Mouse (Mus musculus) left cerebral cortex, adult 2 months (tissue): ENCODE measurements at regions not wholly inside any gene's neighbourhood (a gene's known extent, or its start where the extent isn't known, plus 50 kb on each side); places are given as distances from the start of the nearest gene placed in this dataset.

Experiments used
- DNase-seq, 2 experiments: peaks; one replicate each; pipeline ENCODE4 v3.0.0; 2021 to 2022; ENCODE audit warnings: low spot score in 2 of 2, mixed read lengths in 1 of 2; ENCODE audit errors: extremely low spot score in 1 of 2
- H3K27ac ChIP-seq: fragments of 200-600 bp; 2 replicates; pipeline ENCODE4 v1.8.1; 2022
- H3K4me3 ChIP-seq: fragments of 200-600 bp; 2 replicates; pipeline ENCODE4 v1.8.1; 2022
- CTCF ChIP-seq: fragments of 200-600 bp; IDR thresholded peaks from 2 replicates; pipeline ENCODE4 v1.8.1; 2022; ENCODE audit warnings: antibody characterized with exemption, mild to moderate bottlenecking, moderate library complexity
- intact Hi-C: fragments of 180-260 bp; cut with DNase I; formaldehyde crosslinking; loops from one replicate; pipeline ENCODE4 v1.15.1; 2025

DNA sequence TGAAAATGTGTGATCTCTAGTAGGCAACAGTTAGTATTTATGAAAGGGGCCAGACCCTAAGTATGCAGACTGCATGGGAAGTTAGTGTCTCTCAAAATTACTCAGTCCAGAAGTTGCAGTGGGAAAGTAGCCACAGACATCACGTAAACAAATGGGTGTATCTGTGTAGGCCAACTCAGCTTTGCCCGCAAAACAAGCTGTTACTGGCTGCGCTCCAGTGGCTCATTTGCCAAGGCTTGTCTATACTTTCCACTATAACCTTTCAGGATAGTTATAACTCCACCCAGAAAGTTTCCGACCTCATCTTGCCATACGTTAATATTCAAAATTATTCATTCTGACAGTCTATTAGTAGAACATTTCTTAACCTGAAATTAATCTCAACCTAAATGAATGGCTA, 222.4 kb upstream of the Atp2b1 start:
- H3K27ac ChIP-seq: no peak overlapping the region
- no peak for DNase-seq
- H3K4me3 ChIP-seq: no peak overlapping the region
- intact Hi-C loops: no loop called here
- TF ChIP-seq CTCF: no peak

DNA sequence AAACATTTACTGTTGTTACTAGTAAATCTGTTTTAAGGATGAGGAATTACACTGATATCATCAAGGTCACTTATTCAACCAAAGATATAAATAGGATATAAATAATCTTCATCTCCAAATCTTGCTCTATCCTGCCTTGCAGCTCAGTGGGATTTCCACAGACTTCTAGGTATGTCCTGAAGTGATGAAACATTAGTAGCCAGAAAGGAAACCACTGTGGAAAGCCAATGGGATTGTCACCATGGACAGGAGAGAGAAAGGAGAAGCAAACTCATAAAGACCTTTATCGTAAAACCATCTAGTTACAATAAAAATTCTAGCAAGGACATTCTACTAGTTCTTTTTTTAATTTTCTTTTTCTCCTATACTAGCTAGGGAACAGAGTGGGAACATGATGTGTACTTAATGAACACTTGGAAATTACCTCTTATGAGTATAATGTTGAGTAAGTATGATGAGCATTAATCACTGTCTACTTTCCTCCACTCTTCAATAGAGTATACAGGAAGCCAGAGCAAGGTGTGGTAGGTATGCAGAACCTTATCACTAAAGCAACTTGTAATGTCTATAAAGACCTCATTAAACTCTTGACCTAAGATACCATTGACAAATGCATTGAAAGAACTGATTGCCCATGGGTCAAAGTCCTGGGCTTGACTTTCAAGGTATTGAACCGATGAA, 219.4 kb upstream of the Atp2b1 start:
- Histone ChIP-seq H3K27ac (no peak overlapping the region), H3K4me3 (no peak overlapping the region)
- no peak for DNase-seq
- no peak for TF ChIP-seq CTCF
- intact Hi-C loops: no loop called here

DNA sequence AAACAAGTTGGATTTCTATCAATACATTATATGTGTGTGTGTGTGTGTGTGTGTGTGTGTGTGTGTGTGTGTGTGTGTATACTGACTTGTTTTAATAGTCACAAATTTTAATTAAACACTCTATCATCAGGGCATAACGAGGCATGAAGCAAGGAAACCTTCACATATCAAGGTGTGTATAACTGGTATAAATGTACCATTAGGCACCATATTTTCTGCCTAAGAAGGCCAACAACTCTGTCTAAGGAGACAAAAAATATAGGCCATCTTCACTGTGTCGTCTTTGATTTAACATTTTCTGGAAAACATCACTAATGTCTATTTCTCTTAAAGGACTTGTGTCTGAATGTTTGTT, 218.9 kb upstream of the Atp2b1 start:
- H3K4me3 ChIP-seq: no peak overlapping the region
- H3K27ac ChIP-seq: no peak overlapping the region
- intact Hi-C loops: no loop called here
- no peak for DNase-seq
- TF ChIP-seq CTCF: no peak

DNA sequence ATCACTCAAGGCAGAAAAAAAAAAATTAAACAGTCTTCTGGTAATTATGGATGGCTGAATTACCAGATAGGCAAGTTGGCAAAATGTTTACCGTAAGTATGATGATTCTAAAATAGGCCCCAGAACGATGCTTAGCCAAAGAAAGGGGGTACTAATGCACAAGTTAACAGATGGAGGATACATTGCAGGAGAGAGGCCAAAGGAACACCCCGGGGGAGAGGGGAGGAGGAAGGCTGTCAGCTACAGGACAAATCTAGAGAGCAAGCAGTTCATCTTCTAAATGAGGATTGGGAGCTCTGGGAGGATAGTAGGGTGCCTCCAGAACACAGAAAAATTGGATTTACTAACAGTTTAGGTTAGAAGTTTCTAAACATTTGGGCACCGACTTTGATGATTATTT, 216.3 kb upstream of the Atp2b1 start:
- Histone ChIP-seq H3K27ac (no peak overlapping the region), H3K4me3 (no peak overlapping the region)
- TF ChIP-seq CTCF: no peak
- DNase-seq: no peak
- intact Hi-C loops: no loop called here

DNA sequence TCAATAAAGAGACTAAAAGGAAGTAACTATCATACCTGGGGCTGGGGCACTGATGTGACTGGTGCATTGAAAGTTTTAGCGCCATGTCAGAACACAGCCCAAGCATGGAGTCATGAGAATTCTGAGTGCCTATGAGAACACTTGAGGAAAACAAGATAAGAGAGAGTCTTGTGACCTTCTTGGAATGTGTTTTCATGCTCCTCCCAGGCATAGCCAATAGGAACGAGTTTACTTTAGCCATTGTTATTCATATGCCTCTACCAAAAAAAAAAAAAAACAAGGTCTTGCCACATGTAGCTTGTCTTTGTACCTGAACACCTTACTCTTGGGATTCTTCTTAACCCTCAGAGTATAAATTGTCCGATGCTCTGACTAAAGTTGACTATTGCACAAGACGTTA, 214.6 kb upstream of the Atp2b1 start:
- TF ChIP-seq CTCF: no peak
- DNase-seq: no peak
- Histone ChIP-seq H3K4me3 (no peak overlapping the region), H3K27ac (no peak overlapping the region)
- intact Hi-C loops: no loop called here

DNA sequence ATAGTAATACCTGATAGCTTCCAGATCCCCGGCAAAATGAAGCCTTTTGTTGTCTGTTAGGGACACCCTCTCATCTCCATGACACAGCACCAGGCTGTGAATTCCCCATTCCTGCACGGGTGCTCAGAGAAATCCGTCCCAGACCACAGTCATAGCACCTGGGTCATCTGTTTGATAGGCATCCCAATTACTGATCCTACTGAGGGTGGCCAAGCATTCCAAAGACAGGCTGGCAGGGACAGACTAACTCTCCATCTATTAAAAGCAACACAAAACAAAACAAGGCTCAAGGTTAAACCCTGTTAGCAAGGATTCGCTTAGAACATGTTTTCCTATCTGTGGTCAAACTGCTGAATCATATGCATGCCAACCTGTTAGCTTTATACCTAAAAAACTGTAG, 213.8 kb upstream of the Atp2b1 start:
- no peak overlapping the region for H3K27ac ChIP-seq
- DNase-seq: no peak
- TF ChIP-seq CTCF: no peak
- intact Hi-C loops: no loop called here
- H3K4me3 ChIP-seq: no peak overlapping the region

DNA sequence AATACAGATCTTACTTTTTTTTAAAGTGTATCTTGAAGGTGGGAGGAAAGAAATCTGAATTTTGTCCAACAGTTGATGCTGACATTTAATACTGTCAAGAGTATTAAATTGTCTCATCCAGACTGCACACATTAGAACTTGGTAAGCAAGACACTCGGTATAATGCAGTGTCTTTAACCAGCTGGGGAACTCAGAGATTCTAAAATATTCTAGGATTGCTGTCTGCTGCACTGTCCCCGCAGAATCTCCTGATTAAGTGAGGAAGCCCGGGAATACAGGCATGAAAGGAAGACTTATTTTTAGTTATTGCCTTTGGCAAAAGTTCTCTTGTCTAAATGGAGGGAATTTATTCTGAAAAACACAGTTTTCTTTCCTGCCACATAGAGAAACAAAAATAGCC, 212.9 kb upstream of the Atp2b1 start:
- Histone ChIP-seq H3K4me3 (no peak overlapping the region), H3K27ac (no peak overlapping the region)
- intact Hi-C loops: no loop called here
- no peak for TF ChIP-seq CTCF
- DNase-seq: no peak

DNA sequence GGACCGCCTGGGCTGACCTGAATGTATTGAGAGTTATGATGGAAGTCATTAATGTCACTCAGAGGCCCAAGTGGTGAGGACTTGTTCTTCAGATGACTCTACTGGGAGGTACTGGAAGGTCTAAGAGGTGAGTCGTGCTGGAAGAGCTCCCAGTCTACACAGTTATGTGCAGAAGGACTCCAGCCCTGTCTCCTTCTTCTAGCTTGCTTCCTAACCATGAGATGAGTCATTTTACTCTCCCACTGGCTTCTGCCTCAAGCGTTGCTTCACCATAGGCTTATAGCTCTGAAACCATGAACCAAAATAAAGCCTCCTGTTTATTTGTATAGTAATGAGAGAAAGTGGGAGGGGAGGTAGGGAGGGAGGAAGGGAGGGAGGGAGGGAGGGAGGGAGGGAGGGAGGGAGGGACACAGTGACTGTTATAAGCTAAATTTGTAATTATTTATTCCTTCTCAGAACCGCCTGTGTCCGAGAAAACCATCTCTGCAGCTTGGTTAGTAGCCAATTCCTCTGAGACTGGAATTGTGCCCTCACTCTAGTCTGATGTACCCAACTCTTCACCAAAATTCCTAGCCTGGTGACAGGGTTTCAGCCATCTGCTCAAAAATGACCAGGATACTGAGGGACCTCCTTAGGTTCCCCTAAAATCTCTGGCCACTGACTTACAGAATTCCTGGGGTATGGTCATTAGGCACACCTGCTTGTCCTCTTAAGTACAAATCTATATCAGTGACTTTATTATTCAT, 211.6 kb upstream of the Atp2b1 start:
- intact Hi-C loops: no loop called here
- Histone ChIP-seq H3K27ac (no peak overlapping the region), H3K4me3 (no peak overlapping the region)
- no peak for TF ChIP-seq CTCF
- no peak for DNase-seq

DNA sequence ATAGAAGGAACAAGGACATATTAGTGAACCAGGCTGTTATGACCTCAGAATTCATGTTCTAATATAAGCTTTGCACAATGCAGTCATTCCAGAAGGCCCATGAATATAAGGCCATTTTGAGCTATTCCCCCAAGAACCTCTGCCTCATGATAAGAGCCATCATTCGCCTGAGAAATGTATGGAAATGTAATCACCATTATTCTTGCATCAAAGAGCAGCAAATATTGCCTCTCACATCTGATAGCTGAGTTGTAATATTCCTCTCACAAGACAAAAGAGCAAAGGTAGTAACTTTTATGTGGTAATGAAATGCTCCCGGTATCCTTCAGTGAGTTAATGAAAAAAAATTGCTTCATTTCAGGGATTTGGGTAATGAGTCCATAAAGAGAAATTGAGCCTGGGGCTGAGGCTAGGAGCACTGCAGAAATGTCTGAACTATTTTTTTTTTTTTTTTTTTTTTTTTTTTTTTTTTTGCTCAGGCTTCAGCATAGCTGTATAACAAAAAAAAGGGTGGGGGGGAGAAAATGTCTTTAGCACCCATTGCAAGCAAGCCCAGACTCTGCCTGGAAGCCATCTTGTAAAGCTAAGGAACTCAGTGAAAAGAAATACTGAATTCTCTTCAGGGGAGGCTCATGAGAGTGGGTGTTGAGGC, 210.4 kb upstream of the Atp2b1 start:
- no peak overlapping the region for H3K4me3 ChIP-seq
- intact Hi-C loops: no loop called here
- no peak overlapping the region for H3K27ac ChIP-seq
- DNase-seq: no peak
- TF ChIP-seq CTCF: no peak

DNA sequence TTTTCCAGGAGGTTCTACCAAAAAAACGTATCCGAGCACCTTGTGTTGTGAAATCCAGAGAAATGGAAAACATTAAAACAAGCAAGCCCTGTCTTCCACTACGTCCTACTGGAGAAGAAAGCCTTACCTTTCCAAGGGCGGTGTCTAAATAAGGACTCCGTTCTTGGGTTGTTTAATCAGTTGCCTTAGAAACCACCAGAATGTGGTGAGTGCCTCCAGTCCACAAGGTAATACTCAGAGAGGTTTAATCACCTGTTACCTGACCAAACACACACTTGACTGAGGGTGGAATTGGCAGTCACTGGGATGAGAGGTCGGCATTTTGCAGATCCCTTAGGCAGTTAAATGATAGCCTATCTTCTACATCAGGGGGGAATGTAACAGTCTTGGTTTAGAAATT, 209.6 kb upstream of the Atp2b1 start:
- no peak overlapping the region for H3K27ac ChIP-seq
- H3K4me3 ChIP-seq: no peak overlapping the region
- no peak for DNase-seq
- no peak for TF ChIP-seq CTCF
- intact Hi-C loops: no loop called here

DNA sequence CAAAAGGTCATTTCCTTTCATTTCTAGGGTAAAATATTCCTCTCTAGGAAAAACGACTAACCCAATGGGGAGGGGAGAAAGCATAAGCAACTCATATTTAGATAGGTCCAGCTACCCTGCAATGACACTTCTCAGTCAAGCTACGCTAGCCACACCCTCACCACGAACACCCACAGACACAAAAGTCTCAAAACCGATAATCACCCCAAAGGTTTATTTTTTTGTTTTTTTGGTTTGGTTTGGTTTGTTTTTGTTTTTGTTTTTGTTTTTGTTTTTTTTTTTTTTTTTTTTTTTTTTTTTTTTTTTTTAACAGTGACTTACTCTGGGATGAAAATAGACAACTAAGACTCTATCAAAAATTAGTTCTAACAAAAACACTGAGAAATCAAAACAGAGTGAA, 196.3 kb upstream of the Atp2b1 start:
- H3K27ac ChIP-seq: no peak overlapping the region
- no peak for TF ChIP-seq CTCF
- no peak for DNase-seq
- no peak overlapping the region for H3K4me3 ChIP-seq
- intact Hi-C loops: no loop called here

DNA sequence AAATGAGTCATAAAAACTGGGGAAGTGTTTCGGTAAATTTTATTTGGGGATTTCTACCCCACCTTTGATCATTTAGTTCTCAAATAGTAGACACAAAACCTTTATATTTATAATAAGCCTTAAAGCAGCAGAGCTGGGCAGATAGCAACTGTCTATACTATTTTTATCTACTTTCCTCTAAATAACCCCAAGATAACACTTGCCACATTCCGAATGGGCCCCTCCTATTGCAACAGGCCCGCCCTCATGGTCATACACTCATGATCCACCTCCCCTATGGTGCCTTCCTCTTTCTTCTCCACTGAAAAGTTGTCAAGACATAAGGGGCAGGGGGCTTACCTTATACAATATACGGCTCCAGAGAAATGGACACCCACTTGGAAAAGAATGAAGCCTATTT, 195.5 kb upstream of the Atp2b1 start:
- H3K27ac ChIP-seq: no peak overlapping the region
- intact Hi-C loops: no loop called here
- H3K4me3 ChIP-seq: no peak overlapping the region
- no peak for DNase-seq
- no peak for TF ChIP-seq CTCF
